Mouse (Mus musculus): ENCODE results near the gene Syne3. TPM values are rescaled to one million over a fixed set of nuclear protein-coding genes. Genes with fewer than 3 reads are reported as not detected.

Syne3 gene
- total RNA-seq, 1 experiment = 1.5 TPM

GRCm38 (mm10) chr12:104946231-104946630 is 63.4 kb downstream of the Syne3 start:
- Histone ChIP-seq H3K27ac (ENCODE audit: insufficient read depth, low read depth, low read length, poor library complexity, severe bottlenecking) (no peak overlapping the region), H3K9ac (ENCODE audit: insufficient read depth, low read depth, low read length, poor library complexity, severe bottlenecking) (no peak overlapping the region), H3K9me3 (ENCODE audit: control insufficient read depth, insufficient read depth, low read depth, low read length) (no peaks in the 10 kb centered on the region), H3K4me3 (ENCODE audit: insufficient read depth in 1 of 2, low read depth in 1 of 2, low read length in 2 of 2, poor library complexity in 1 of 2, severe bottlenecking in 1 of 2) (no peak overlapping the region), H3K4me1 (ENCODE audit: control insufficient read depth in 2 of 2, insufficient read depth in 2 of 2, low read length in 2 of 2, poor library complexity in 1 of 2) (0 out of 4 replicates have a peak, but pooled peaks cover 0 to 2% of the 10 kb centered on the region in 2 experiments), H3K36me3 (ENCODE audit: control insufficient read depth, insufficient read depth, low read length, poor library complexity, severe bottlenecking) (no peaks in the 10 kb centered on the region)
- TF ChIP-seq MAFK (IDR thresholded peaks at IDR 0.05; ENCODE audit: insufficient read depth, low read depth, low read length) (no peak), ZNF384 (IDR thresholded peaks at IDR 0.05; ENCODE audit: low read depth, low read length) (no peak), HCFC1 (IDR thresholded peaks at IDR 0.05; ENCODE audit: borderline replicate concordance, insufficient read depth, low read length) (no peak), ZC3H11A (IDR thresholded peaks at IDR 0.05; ENCODE audit: borderline replicate concordance, low read depth, low read length) (no peak)
- in situ Hi-C loops (cut with MboI; ENCODE audit: low sequenced_read_pairs in 2 of 2, unreplicated experiment in 2 of 2) = loop anchor here in 1 of 2 experiments (25.0 kb wide), 1 partner anchor 459 kb away; no protein-coding TSS in a partner anchor
- no peak for DNase-seq (ENCODE audit: low read depth, low spot score)

- Histone ChIP-seq H3K4me3 (ENCODE audit: insufficient read depth in 1 of 2, low read depth in 1 of 2, low read length in 2 of 2, poor library complexity in 1 of 2, severe bottlenecking in 1 of 2) (no peak overlapping the region), H3K9me3 (ENCODE audit: control insufficient read depth, insufficient read depth, low read depth, low read length) (no peaks in the 10 kb centered on the region), H3K36me3 (ENCODE audit: control insufficient read depth, insufficient read depth, low read length, poor library complexity, severe bottlenecking) (no peaks in the 10 kb centered on the region), H3K27ac (ENCODE audit: insufficient read depth, low read depth, low read length, poor library complexity, severe bottlenecking) (no peak overlapping the region), H3K4me1 (ENCODE audit: control insufficient read depth in 2 of 2, insufficient read depth in 2 of 2, low read length in 2 of 2, poor library complexity in 1 of 2) (no peaks in the 10 kb centered on the region), H3K9ac (ENCODE audit: insufficient read depth, low read depth, low read length, poor library complexity, severe bottlenecking) (no peak overlapping the region)
- TF ChIP-seq MAFK (IDR thresholded peaks at IDR 0.05; ENCODE audit: insufficient read depth, low read depth, low read length) = no peak
- TF ChIP-seq ZC3H11A (IDR thresholded peaks at IDR 0.05; ENCODE audit: borderline replicate concordance, low read depth, low read length) = no peak
- no peak for TF ChIP-seq HCFC1 (IDR thresholded peaks at IDR 0.05; ENCODE audit: borderline replicate concordance, insufficient read depth, low read length)
- no peak for TF ChIP-seq CHD2 (IDR thresholded peaks at IDR 0.05; ENCODE audit: low read depth, low read length)
- no peak for TF ChIP-seq ZNF384 (IDR thresholded peaks at IDR 0.05; ENCODE audit: low read depth, low read length)
- DNase-seq (ENCODE audit: low read depth, low spot score) = no peak
- in situ Hi-C loops (cut with MboI; ENCODE audit: low sequenced_read_pairs in 2 of 2, unreplicated experiment in 2 of 2) = loop anchor here in 1 of 2 experiments (25.0 kb wide), 1 partner anchor 453 kb away; no protein-coding TSS in a partner anchor
These were observed 69.1 kb downstream of the Syne3 start for GRCm38 (mm10) chr12:104940466-104940865.

- no peak for DNase-seq (ENCODE audit: low read depth, low spot score)
- Histone ChIP-seq H3K27ac (ENCODE audit: insufficient read depth, low read depth, low read length, poor library complexity, severe bottlenecking) (no peak overlapping the region), H3K36me3 (ENCODE audit: control insufficient read depth, insufficient read depth, low read length, poor library complexity, severe bottlenecking) (no peaks in the 10 kb centered on the region), H3K4me1 (ENCODE audit: control insufficient read depth in 2 of 2, insufficient read depth in 2 of 2, low read length in 2 of 2, poor library complexity in 1 of 2) (no peaks in the 10 kb centered on the region), H3K4me3 (ENCODE audit: insufficient read depth in 1 of 2, low read depth in 1 of 2, low read length in 2 of 2, poor library complexity in 1 of 2, severe bottlenecking in 1 of 2) (no peak overlapping the region), H3K9ac (ENCODE audit: insufficient read depth, low read depth, low read length, poor library complexity, severe bottlenecking) (no peak overlapping the region), H3K9me3 (ENCODE audit: control insufficient read depth, insufficient read depth, low read depth, low read length) (no peaks in the 10 kb centered on the region)
- TF ChIP-seq ZC3H11A (IDR thresholded peaks at IDR 0.05; ENCODE audit: borderline replicate concordance, low read depth, low read length) (no peak), MAFK (IDR thresholded peaks at IDR 0.05; ENCODE audit: insufficient read depth, low read depth, low read length) (no peak), ZNF384 (IDR thresholded peaks at IDR 0.05; ENCODE audit: low read depth, low read length) (no peak), CHD2 (IDR thresholded peaks at IDR 0.05; ENCODE audit: low read depth, low read length) (no peak), HCFC1 (IDR thresholded peaks at IDR 0.05; ENCODE audit: borderline replicate concordance, insufficient read depth, low read length) (no peak)
- in situ Hi-C loops (cut with MboI; ENCODE audit: low sequenced_read_pairs in 2 of 2, unreplicated experiment in 2 of 2) = loop anchor here in 1 of 2 experiments (25.0 kb wide), 1 partner anchor 453 kb away; no protein-coding TSS in a partner anchor
These were observed 69.6 kb downstream of the Syne3 start for GRCm38 (mm10) chr12:104940027-104940386.

- in situ Hi-C loops (cut with MboI; ENCODE audit: low sequenced_read_pairs in 2 of 2, unreplicated experiment in 2 of 2) = loop anchor here (10.0 to 25.0 kb wide), 2 partner anchors 452 to 495 kb away; no protein-coding TSS in a partner anchor
- Histone ChIP-seq H3K4me3 (ENCODE audit: insufficient read depth in 1 of 2, low read depth in 1 of 2, low read length in 2 of 2, poor library complexity in 1 of 2, severe bottlenecking in 1 of 2) (no peak overlapping the region), H3K9me3 (ENCODE audit: control insufficient read depth, insufficient read depth, low read depth, low read length) (no peaks in the 10 kb centered on the region), H3K36me3 (ENCODE audit: control insufficient read depth, insufficient read depth, low read length, poor library complexity, severe bottlenecking) (no peaks in the 10 kb centered on the region), H3K4me1 (ENCODE audit: control insufficient read depth in 2 of 2, insufficient read depth in 2 of 2, low read length in 2 of 2, poor library complexity in 1 of 2) (no peaks in the 10 kb centered on the region), H3K27ac (ENCODE audit: insufficient read depth, low read depth, low read length, poor library complexity, severe bottlenecking) (no peak overlapping the region), H3K9ac (ENCODE audit: insufficient read depth, low read depth, low read length, poor library complexity, severe bottlenecking) (no peak overlapping the region)
- DNase-seq (ENCODE audit: low read depth, low spot score) = peak; percentile 40
- no peak for TF ChIP-seq ZNF384 (IDR thresholded peaks at IDR 0.05; ENCODE audit: low read depth, low read length)
- peak; percentile 81; the same call in 1 of the 2 replicates for TF ChIP-seq ZC3H11A (IDR thresholded peaks at IDR 0.05; ENCODE audit: borderline replicate concordance, low read depth, low read length)
These were observed 70.1 kb downstream of the Syne3 start for GRCm38 (mm10) chr12:104939372-104940026.
